Mouse (Mus musculus): ENCODE results near the gene Wnt4. TPM values are rescaled to one million over a fixed set of nuclear protein-coding genes. Genes with fewer than 3 reads are reported as not detected.

The Wnt4 gene
- polyA plus RNA-seq, 1 experiment from 2014 or later: 1.5 TPM

- no peak overlapping the region for H3K27ac ChIP-seq (replicated peaks)
- no peaks in the 10 kb centered on the region for H3K9me3 ChIP-seq
- H3K27me3 ChIP-seq (replicated peaks; ENCODE audit: low read depth, poor library complexity, severe bottlenecking): no peaks in the 10 kb centered on the region
- DNase-seq (ENCODE audit: low spot score): no peak
- H3K4me3 ChIP-seq: no peak overlapping the region
- peaks cover 26% of the 10 kb centered on the region for H3K4me1 ChIP-seq
- WGBS: 92% methylated on average over 4 of the region's 4 CpGs
- peaks cover 10% of the 10 kb centered on the region; the same call in 1 of the 2 replicates for H3K36me3 ChIP-seq (replicated peaks)
Measured at GRCm38 (mm10) chr4:137297611-137298010, 20.3 kb downstream of the Wnt4 start.

GRCm38 (mm10) chr4:137298406-137298805 lies 21.1 kb downstream of the Wnt4 start:
- WGBS: 87% methylated on average over 8 of the region's 8 CpGs

GRCm38 (mm10) chr4:137300227-137300626 lies 22.9 kb downstream of the Wnt4 start:
- no peaks in the 10 kb centered on the region for H3K27me3 ChIP-seq (replicated peaks; ENCODE audit: low read depth, poor library complexity, severe bottlenecking)
- H3K27ac ChIP-seq (replicated peaks): no peak overlapping the region
- WGBS: 95% methylated on average over 13 of the region's 13 CpGs
- H3K4me3 ChIP-seq: no peak overlapping the region
- peaks cover 16% of the 10 kb centered on the region; the same call in 1 of the 2 replicates for H3K36me3 ChIP-seq (replicated peaks)
- no peak for DNase-seq (ENCODE audit: low spot score)
- H3K9me3 ChIP-seq: no peaks in the 10 kb centered on the region
- H3K4me1 ChIP-seq: peaks cover 23% of the 10 kb centered on the region

More at GRCm38 (mm10) chr4:137298406-137298805, 21.1 kb downstream of the Wnt4 start:
- Histone ChIP-seq H3K9me3 (no peaks in the 10 kb centered on the region), H3K27me3 (replicated peaks; ENCODE audit: low read depth, poor library complexity, severe bottlenecking) (no peaks in the 10 kb centered on the region), H3K36me3 (replicated peaks) (peaks cover 10% of the 10 kb centered on the region; the same call in 1 of the 2 replicates), H3K4me3 (no peak overlapping the region), H3K27ac (replicated peaks) (no peak overlapping the region), H3K4me1 (peaks cover 31% of the 10 kb centered on the region)
- no peak for DNase-seq (ENCODE audit: low spot score)

GRCm38 (mm10) chr4:137301635-137302034 lies 24.3 kb downstream of the Wnt4 start:
- no peak overlapping the region for H3K4me3 ChIP-seq
- WGBS: 67% methylated on average over 16 of the region's 16 CpGs
- DNase-seq (ENCODE audit: low spot score): no peak
- H3K9me3 ChIP-seq: no peaks in the 10 kb centered on the region
- 0 out of 2 replicates have a peak, but pooled peaks cover 6% of the 10 kb centered on the region for H3K36me3 ChIP-seq (replicated peaks)
- H3K27ac ChIP-seq (replicated peaks): no peak overlapping the region; the same call in 1 of the 2 replicates
- H3K27me3 ChIP-seq (replicated peaks; ENCODE audit: low read depth, poor library complexity, severe bottlenecking): no peaks in the 10 kb centered on the region
- H3K4me1 ChIP-seq: peaks cover 32% of the 10 kb centered on the region

GRCm38 (mm10) chr4:137304106-137304505 lies 26.8 kb downstream of the Wnt4 start:
- Histone ChIP-seq H3K27me3 (replicated peaks; ENCODE audit: low read depth, poor library complexity, severe bottlenecking) (no peaks in the 10 kb centered on the region), H3K4me1 (peaks cover 42% of the 10 kb centered on the region), H3K4me3 (no peak overlapping the region), H3K36me3 (replicated peaks) (0 out of 2 replicates have a peak, but pooled peaks cover 6% of the 10 kb centered on the region), H3K27ac (replicated peaks) (no peak overlapping the region), H3K9me3 (no peaks in the 10 kb centered on the region)
- WGBS: 92% methylated on average over 7 of the region's 7 CpGs
- DNase-seq (ENCODE audit: low spot score): no peak

- Histone ChIP-seq H3K4me1 (peaks cover 42% of the 10 kb centered on the region), H3K4me3 (no peak overlapping the region), H3K27ac (replicated peaks) (no peak overlapping the region), H3K27me3 (replicated peaks; ENCODE audit: low read depth, poor library complexity, severe bottlenecking) (no peaks in the 10 kb centered on the region), H3K9me3 (no peaks in the 10 kb centered on the region), H3K36me3 (replicated peaks) (0 out of 2 replicates have a peak, but pooled peaks cover 9% of the 10 kb centered on the region)
- WGBS: 92% methylated on average over 7 of the region's 7 CpGs
- no peak for DNase-seq (ENCODE audit: low spot score)
Measured at GRCm38 (mm10) chr4:137305066-137305465, 27.8 kb downstream of the Wnt4 start.

GRCm38 (mm10) chr4:137305831-137306576 lies 28.7 kb downstream of the Wnt4 start:
- no peak for DNase-seq (ENCODE audit: low spot score)
- peaks cover 48% of the 10 kb centered on the region for H3K4me1 ChIP-seq
- H3K9me3 ChIP-seq: no peaks in the 10 kb centered on the region
- 85% methylated on average over 13 of the region's 13 CpGs for WGBS
- H3K36me3 ChIP-seq (replicated peaks): peaks cover 19% of the 10 kb centered on the region
- no peak overlapping the region for H3K4me3 ChIP-seq
- H3K27ac ChIP-seq (replicated peaks): peak overlapping the region; percentile 54; the same call in 1 of the 2 replicates
- H3K27me3 ChIP-seq (replicated peaks; ENCODE audit: low read depth, poor library complexity, severe bottlenecking): no peaks in the 10 kb centered on the region

GRCm38 (mm10) chr4:137306577-137306888 lies 29.2 kb downstream of the Wnt4 start:
- 72% methylated on average over 8 of the region's 8 CpGs for WGBS
- Histone ChIP-seq H3K27me3 (replicated peaks; ENCODE audit: low read depth, poor library complexity, severe bottlenecking) (no peaks in the 10 kb centered on the region), H3K27ac (replicated peaks) (peak overlapping the region; percentile 54; the same call in 1 of the 2 replicates), H3K4me3 (no peak overlapping the region), H3K4me1 (peaks cover 45% of the 10 kb centered on the region), H3K36me3 (replicated peaks) (peaks cover 20% of the 10 kb centered on the region), H3K9me3 (no peaks in the 10 kb centered on the region)
- DNase-seq (ENCODE audit: low spot score): no peak

- Histone ChIP-seq H3K4me1 (peaks cover 39% of the 10 kb centered on the region), H3K9me3 (no peaks in the 10 kb centered on the region), H3K27me3 (replicated peaks; ENCODE audit: low read depth, poor library complexity, severe bottlenecking) (no peaks in the 10 kb centered on the region), H3K4me3 (no peak overlapping the region), H3K27ac (replicated peaks) (no peak overlapping the region), H3K36me3 (replicated peaks) (peaks cover 20% of the 10 kb centered on the region)
- 83% methylated on average over 19 of the region's 19 CpGs for WGBS
- DNase-seq (ENCODE audit: low spot score): no peak
Measured at GRCm38 (mm10) chr4:137306991-137307706, 29.9 kb downstream of the Wnt4 start.

GRCm38 (mm10) chr4:137308377-137308776 lies 31.1 kb downstream of the Wnt4 start:
- H3K27me3 ChIP-seq (replicated peaks; ENCODE audit: low read depth, poor library complexity, severe bottlenecking): no peaks in the 10 kb centered on the region
- H3K4me3 ChIP-seq: no peak overlapping the region
- peaks cover 29% of the 10 kb centered on the region; the same call in 1 of the 2 replicates for H3K4me1 ChIP-seq
- H3K9me3 ChIP-seq: no peaks in the 10 kb centered on the region
- H3K36me3 ChIP-seq (replicated peaks): peaks cover 20% of the 10 kb centered on the region
- H3K27ac ChIP-seq (replicated peaks): no peak overlapping the region
- DNase-seq (ENCODE audit: low spot score): no peak
- 66% methylated on average over 5 of the region's 5 CpGs for WGBS

- no peak overlapping the region for H3K27ac ChIP-seq (replicated peaks)
- no peak for DNase-seq (ENCODE audit: low spot score)
- H3K9me3 ChIP-seq: no peaks in the 10 kb centered on the region
- H3K27me3 ChIP-seq (replicated peaks; ENCODE audit: low read depth, poor library complexity, severe bottlenecking): no peaks in the 10 kb centered on the region
- H3K36me3 ChIP-seq (replicated peaks): peaks cover 40% of the 10 kb centered on the region
- no peak overlapping the region for H3K4me3 ChIP-seq
- peaks cover 14% of the 10 kb centered on the region; the same call in 1 of the 2 replicates for H3K4me1 ChIP-seq
- WGBS: 67% methylated on average over 2 of the region's 2 CpGs
Measured at GRCm38 (mm10) chr4:137313511-137313910, 36.2 kb downstream of the Wnt4 start.

- WGBS: 67% methylated on average over 6 of the region's 6 CpGs
- no peak for DNase-seq (ENCODE audit: low spot score)
- H3K27ac ChIP-seq (replicated peaks): no peak overlapping the region
- peaks cover 14% of the 10 kb centered on the region; the same call in 1 of the 2 replicates for H3K4me1 ChIP-seq
- no peaks in the 10 kb centered on the region for H3K9me3 ChIP-seq
- no peaks in the 10 kb centered on the region for H3K27me3 ChIP-seq (replicated peaks; ENCODE audit: low read depth, poor library complexity, severe bottlenecking)
- H3K36me3 ChIP-seq (replicated peaks): peaks cover 51% of the 10 kb centered on the region
- no peak overlapping the region for H3K4me3 ChIP-seq
Measured at GRCm38 (mm10) chr4:137314561-137314960, 37.3 kb downstream of the Wnt4 start.

All from embryonic facial prominence, embryonic 10.5 days (tissue).